Mouse (Mus musculus) CH12.LX (cell line): Measurements from ENCODE around the gene Pcdh9. TPM values are rescaled to one million over a fixed set of nuclear protein-coding genes. Genes with fewer than 3 reads are reported as not detected.

Experiments used
- DNase-seq: peaks from one replicate; pipeline ENCODE4 v3.0.0-alpha.2; 2013; ENCODE audit errors: extremely low read depth
- H3K27ac ChIP-seq: 2 replicates; pipeline ENCODE4 v1.5.1; 2012; ENCODE audit warnings: low read depth, mild to moderate bottlenecking, control low read depth, moderate library complexity; ENCODE audit not compliant: insufficient read depth
- H3K27me3 ChIP-seq: replicated peaks from 2 replicates; pipeline ENCODE3; 2012; ENCODE audit warnings: inconsistent platforms
- H3K36me3 ChIP-seq, 2 experiments: replicated peaks in 1 of 2; 2 replicates each; pipeline versions ENCODE3 to v1.6.1; 2012; ENCODE audit warnings: inconsistent platforms in 1 of 2, low read length in 1 of 2, mild to moderate bottlenecking in 1 of 2, mixed read lengths in 1 of 2, moderate library complexity in 1 of 2; ENCODE audit not compliant: control insufficient read depth in 1 of 2, insufficient read depth in 1 of 2
- H3K4me1 ChIP-seq, 2 experiments: 2 replicates each; pipeline ENCODE4 v1.6.1; 2012; ENCODE audit warnings: inconsistent platforms in 1 of 2, moderate library complexity in 1 of 2; ENCODE audit not compliant: insufficient read depth in 2 of 2, control insufficient read depth in 1 of 2
- H3K4me2 ChIP-seq: 2 replicates; pipeline ENCODE4 v1.6.1; 2012; ENCODE audit warnings: low read depth, mild to moderate bottlenecking, control low read depth; ENCODE audit not compliant: poor library complexity, insufficient read depth, severe bottlenecking
- H3K4me3 ChIP-seq, 3 experiments: fragments of 150-350 bp in 1 of 3; sonication (generic) in 1 of 3; replicated peaks in 1 of 3; 2 replicates each; pipeline versions ENCODE3 to v1.5.1; 2011 to 2012; ENCODE audit warnings: low read depth in 2 of 3, low read length in 2 of 3, mild to moderate bottlenecking in 2 of 3, moderate library complexity in 2 of 3, control low read depth in 1 of 3, improper control_type of control experiment in 1 of 3, inconsistent platforms in 1 of 3, mixed read lengths in 1 of 3; ENCODE audit not compliant: poor library complexity in 1 of 3
- H3K79me2 ChIP-seq: replicated peaks from 2 replicates; pipeline ENCODE4 v1.6.1; 2012; ENCODE audit warnings: mild to moderate bottlenecking, moderate library complexity; ENCODE audit not compliant: control insufficient read depth, poor library complexity, insufficient read depth, severe bottlenecking; ENCODE audit errors: extremely low read depth
- H3K9ac ChIP-seq: 2 replicates; pipeline ENCODE4 v1.6.1; 2012; ENCODE audit warnings: low read depth, mild to moderate bottlenecking, control low read depth, moderate library complexity; ENCODE audit not compliant: insufficient read depth
- H3K9me3 ChIP-seq: replicated peaks from 2 replicates; pipeline ENCODE3; 2012; ENCODE audit warnings: low read length, inconsistent platforms, mixed read lengths
- BHLHE40 ChIP-seq: IDR thresholded peaks from 2 replicates; pipeline ENCODE4 v1.6.1; 2011; ENCODE audit warnings: mild to moderate bottlenecking, low read depth, low read length, improper control_type of control experiment
- CHD1 ChIP-seq: IDR thresholded peaks from 2 replicates; pipeline ENCODE4 v1.6.1; 2012; ENCODE audit warnings: low read depth, low read length, improper control_type of control experiment, inconsistent platforms
- E2F4 ChIP-seq: IDR thresholded peaks from 2 replicates; pipeline ENCODE4 v1.6.1; 2011; ENCODE audit warnings: low read depth, low read length, improper control_type of control experiment; ENCODE audit not compliant: insufficient replicate concordance
- ETS1 ChIP-seq: conservative IDR thresholded peaks from 2 replicates; pipeline ENCODE4 v1.6.1; 2012; ENCODE audit warnings: low read depth, mild to moderate bottlenecking, inconsistent platforms, low read length, improper control_type of control experiment, moderate library complexity
- JUN ChIP-seq: IDR thresholded peaks from 2 replicates; pipeline ENCODE4 v1.6.1; 2011; ENCODE audit warnings: low read depth, mild to moderate bottlenecking, low read length, improper control_type of control experiment, moderate library complexity; ENCODE audit not compliant: insufficient read depth
- JUND ChIP-seq: conservative IDR thresholded peaks from 2 replicates; pipeline ENCODE4 v1.6.1; 2011; ENCODE audit warnings: low read depth, low read length, improper control_type of control experiment
- KAT2A ChIP-seq: IDR thresholded peaks from 2 replicates; pipeline ENCODE4 v1.6.1; 2012; ENCODE audit warnings: low read length, improper control_type of control experiment, inconsistent platforms; ENCODE audit not compliant: insufficient replicate concordance
- MAFK ChIP-seq: IDR thresholded peaks from 2 replicates; pipeline ENCODE4 v1.6.1; 2011; ENCODE audit warnings: low read length, improper control_type of control experiment; ENCODE audit not compliant: insufficient replicate concordance
- MAZ ChIP-seq: IDR thresholded peaks from 2 replicates; pipeline ENCODE4 v1.6.1; 2012; ENCODE audit warnings: low read depth, mild to moderate bottlenecking, inconsistent platforms, low read length, improper control_type of control experiment, moderate library complexity
- MEF2A ChIP-seq: IDR thresholded peaks from 2 replicates; pipeline ENCODE4 v1.6.1; 2014; ENCODE audit warnings: low read depth, mild to moderate bottlenecking, inconsistent platforms, low read length, improper control_type of control experiment, borderline replicate concordance
- MXI1 ChIP-seq: IDR thresholded peaks from 2 replicates; pipeline ENCODE4 v1.6.1; 2011; ENCODE audit warnings: mild to moderate bottlenecking, low read depth, low read length, improper control_type of control experiment
- MYC ChIP-seq: IDR thresholded peaks from 2 replicates; pipeline ENCODE4 v1.6.1; 2011; ENCODE audit warnings: low read depth, mild to moderate bottlenecking, improper control_type of control experiment, low read length
- PAX5 ChIP-seq: IDR thresholded peaks from 2 replicates; pipeline ENCODE4 v1.6.1; 2012; ENCODE audit warnings: low read length, inconsistent platforms, mixed read lengths
- POLR2AphosphoS2 ChIP-seq: IDR thresholded peaks from 2 replicates; pipeline ENCODE4 v1.6.1; 2011; ENCODE audit warnings: low read depth, low read length, improper control_type of control experiment
- RAD21 ChIP-seq: IDR thresholded peaks from 2 replicates; pipeline ENCODE4 v1.6.1; 2011; ENCODE audit warnings: low read depth, mild to moderate bottlenecking, low read length, improper control_type of control experiment, moderate library complexity
- RCOR1 ChIP-seq: conservative IDR thresholded peaks from 2 replicates; pipeline ENCODE4 v1.6.1; 2012; ENCODE audit warnings: low read depth, mild to moderate bottlenecking, inconsistent platforms, low read length, improper control_type of control experiment
- SMC3 ChIP-seq: IDR thresholded peaks from 2 replicates; pipeline ENCODE4 v1.6.1; 2011; ENCODE audit warnings: low read depth, low read length, improper control_type of control experiment
- TBP ChIP-seq: conservative IDR thresholded peaks from 2 replicates; pipeline ENCODE4 v1.6.1; 2011; ENCODE audit warnings: low read depth, low read length, improper control_type of control experiment
- UBTF ChIP-seq: IDR thresholded peaks from 2 replicates; pipeline ENCODE4 v1.6.1; 2012; ENCODE audit warnings: low read depth, mild to moderate bottlenecking, inconsistent platforms, low read length, improper control_type of control experiment, moderate library complexity
- USF2 ChIP-seq: conservative IDR thresholded peaks from 2 replicates; pipeline ENCODE4 v1.6.1; 2011; ENCODE audit warnings: low read depth, low read length, improper control_type of control experiment
- ZKSCAN1 ChIP-seq: IDR thresholded peaks from 2 replicates; pipeline ENCODE4 v1.6.1; 2012; ENCODE audit warnings: low read depth, inconsistent platforms, low read length, improper control_type of control experiment, borderline replicate concordance
- ZMIZ1 ChIP-seq: IDR thresholded peaks from 2 replicates; pipeline ENCODE4 v1.6.1; 2012; ENCODE audit warnings: low read depth, mild to moderate bottlenecking, inconsistent platforms, low read length, improper control_type of control experiment
- ZNF384 ChIP-seq: IDR thresholded peaks from 2 replicates; pipeline ENCODE4 v1.6.1; 2012; ENCODE audit warnings: low read depth, low read length, improper control_type of control experiment, inconsistent platforms
- dilution Hi-C: fragments of 300-500 bp; cut with MboI; formaldehyde crosslinking; loops from 2 replicates; pipeline ENCODE4 v1.14.3; 2020; ENCODE audit warnings: low sequenced_read_pairs; ENCODE audit not compliant: extremely low pct_unique_long_range_greater_than_20kb, extremely low pct_ligation_motif_present
- in situ Hi-C: fragments of 300-500 bp; cut with MboI; formaldehyde crosslinking; loops from 3 replicates; pipeline ENCODE4 v1.14.3; 2019; ENCODE audit warnings: low sequenced_read_pairs, low pct_ligation_motif_present, low pct_unique_long_range_greater_than_20kb, mixed read lengths
- polyA plus RNA-seq: library from polyadenylated mRNA; unstranded; fragments of >175 nt; gene quantifications from 2 replicates; pipeline ENCODE4 v1.2.1, GENCODE M21; 2012; ENCODE audit warnings: low read depth; ENCODE audit not compliant: insufficient read length
- total RNA-seq, 2 experiments: library from RNA; depleted of rRNA; stranded (reverse); fragments of 300-350 nt in 1 of 2; fragments of >200 nt in 1 of 2; gene quantifications; 2 replicates each; pipeline ENCODE4 v1.2.3; 2012 to 2014

The Pcdh9 gene
- total and polyA plus RNA-seq, 3 experiments = not detected

DNA sequence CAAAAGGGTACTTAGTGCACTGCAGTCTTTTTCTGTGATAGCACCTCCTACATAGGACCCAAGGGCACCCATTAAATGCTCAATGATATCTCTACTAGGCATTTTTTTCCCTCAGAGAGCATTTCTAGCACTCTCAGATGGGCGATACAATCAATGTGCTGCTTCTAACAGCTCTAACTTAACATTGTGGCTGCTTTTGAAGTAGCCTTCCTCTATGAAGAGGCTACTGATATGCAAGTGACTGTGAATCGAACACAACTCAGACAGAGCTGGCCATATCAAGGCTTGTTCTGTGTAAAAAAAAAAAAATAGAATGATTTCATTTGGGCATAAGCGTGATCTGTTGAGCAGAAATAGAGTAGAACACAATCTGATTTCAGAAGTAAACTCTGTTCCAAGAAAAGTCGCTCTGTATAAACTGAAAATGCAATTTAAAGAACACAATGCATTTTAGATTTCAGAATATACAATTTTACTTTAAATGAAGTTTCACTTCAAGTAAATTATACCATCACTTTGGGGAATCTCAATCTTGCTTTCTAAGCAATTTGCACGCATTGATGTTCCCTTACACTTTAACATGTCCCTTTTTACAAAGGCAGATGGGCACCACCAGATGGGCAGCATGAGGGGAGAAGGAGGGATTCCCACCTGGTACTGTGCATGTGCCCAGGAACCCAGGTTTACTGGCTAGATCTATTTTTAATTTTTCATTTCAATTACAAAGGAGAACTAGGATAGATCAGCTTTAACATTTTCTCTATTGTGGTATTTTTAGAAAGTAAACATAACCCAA is 215.0 kb downstream of the Pcdh9 start:
- Histone ChIP-seq H3K4me2 (no peak overlapping the region), H3K36me3 (no peaks in the 10 kb centered on the region), H3K27ac (no peak overlapping the region), H3K27me3 (no peaks in the 10 kb centered on the region), H3K4me3 (no peak overlapping the region), H3K79me2 (no peaks in the 10 kb centered on the region), H3K9ac (no peak overlapping the region), H3K4me1 (no peaks in the 10 kb centered on the region), H3K9me3 (peaks cover 24% of the 10 kb centered on the region)
- TF ChIP-seq USF2 (no peak), JUND (no peak)
- in situ Hi-C loops = no loop called here
- dilution Hi-C loops = no loop called here
- no peak for DNase-seq

- Histone ChIP-seq H3K4me2 (no peak overlapping the region), H3K9ac (no peak overlapping the region), H3K27me3 (no peaks in the 10 kb centered on the region), H3K4me3 (no peak overlapping the region), H3K27ac (no peak overlapping the region), H3K4me1 (no peaks in the 10 kb centered on the region), H3K9me3 (peaks cover 36% of the 10 kb centered on the region), H3K79me2 (no peaks in the 10 kb centered on the region), H3K36me3 (no peaks in the 10 kb centered on the region)
- in situ Hi-C loops = no loop called here
- no peak for DNase-seq
- TF ChIP-seq ETS1 (no peak), PAX5 (no peak), ZKSCAN1 (no peak), TBP (no peak), MAZ (no peak), USF2 (no peak)
- dilution Hi-C loops = no loop called here
Measured at GRCm38 (mm10) chr14:93653986-93654757, 236.3 kb downstream of the Pcdh9 start.

GRCm38 (mm10) chr14:93627241-93627640 is 263.2 kb downstream of the Pcdh9 start:
- Histone ChIP-seq H3K9ac (no peak overlapping the region), H3K9me3 (peaks cover 8% of the 10 kb centered on the region), H3K4me1 (no peaks in the 10 kb centered on the region), H3K27ac (no peak overlapping the region), H3K4me2 (no peak overlapping the region), H3K4me3 (no peak overlapping the region), H3K27me3 (no peaks in the 10 kb centered on the region), H3K36me3 (no peaks in the 10 kb centered on the region), H3K79me2 (no peaks in the 10 kb centered on the region)
- TF ChIP-seq POLR2AphosphoS2 = no peak
- TF ChIP-seq MYC = no peak
- TF ChIP-seq E2F4 = no peak
- no peak for TF ChIP-seq SMC3
- no peak for TF ChIP-seq ZNF384
- no peak for TF ChIP-seq UBTF
- no peak for TF ChIP-seq MEF2A
- TF ChIP-seq RAD21 = no peak
- TF ChIP-seq ZMIZ1 = no peak
- TF ChIP-seq CHD1 = no peak
- no peak for TF ChIP-seq JUN
- no peak for TF ChIP-seq RCOR1
- no peak for TF ChIP-seq MAFK
- no peak for TF ChIP-seq KAT2A
- TF ChIP-seq MXI1 = no peak
- TF ChIP-seq BHLHE40 = no peak
- dilution Hi-C loops = no loop called here
- no peak for DNase-seq
- in situ Hi-C loops = no loop called here
